Mouse (Mus musculus): ENCODE results near the gene Gm17334.

- TF ChIP-seq CTCF (IDR thresholded peaks at IDR 0.05; ENCODE audit: control insufficient read depth, insufficient read depth, insufficient read length): no peak
- no peak for TF ChIP-seq MYOD1 (IDR thresholded peaks at IDR 0.05; ENCODE audit: control insufficient read depth, insufficient read length, low read depth)
- TF ChIP-seq USF1 (IDR thresholded peaks at IDR 0.05; ENCODE audit: low read depth): no peak
- no peak for TF ChIP-seq MAX (IDR thresholded peaks at IDR 0.05)
- no peak for TF ChIP-seq FOSL1 (IDR thresholded peaks at IDR 0.05; ENCODE audit: insufficient read depth, low read length, poor library complexity, severe bottlenecking)
Measured at GRCm38 (mm10) chr11:53821945-53822338, 49.0 kb upstream of the Gm17334 start.

Data from C2C12 (cell line).